Mouse (Mus musculus) inflammation-experienced regulatory T-cells (primary cell): ENCODE measurements around the gene Incenp. TPM values are rescaled to one million over a fixed set of nuclear protein-coding genes. Genes with fewer than 3 reads are reported as not detected.

ENCODE experiments used
- polyA plus RNA-seq, 2 experiments: library from polyadenylated mRNA; unstranded; fragments of 100-300 nt; shearing (Covaris generic); gene quantifications; one replicate each; pipeline ENCODE4 v1.2.1; 2017

The Incenp gene
- polyA plus RNA-seq, result 10 to 100 TPM; 37.1 to 42.8 TPM

GRCm38 (mm10) chr19:9899072-9899779 lies at the start of gene Incenp:
Incenp (minus strand) TSS chr19:9899551.

GRCm38 (mm10) chr19:9847262-9847661 lies 52.1 kb downstream of the Incenp start, which contains the start of gene Scgb2a2:
Scgb2a2 (plus strand) TSS chr19:9847562.

Other genes with a start within 250 kb of the Incenp start
- not detected for gene Scgb2a2, start 52.0 kb downstream of the Incenp start, polyA plus RNA-seq
- gene Fth1, start 81.0 kb upstream of the Incenp start, polyA plus RNA-seq, result 1,000 to 10,000 TPM; 2,093 to 2,421 TPM
- gene Best1, start 102.1 kb upstream of the Incenp start, polyA plus RNA-seq, result under 1 TPM in 1 of 2 experiments, not detected in 1; 0.33 TPM
- gene Rab3il1, start 102.1 kb upstream of the Incenp start, polyA plus RNA-seq, result under 1 TPM; 0.27 to 0.37 TPM
- under 1 TPM in 1 of 2 experiments, not detected in 1; 0.75 TPM for gene Fads3, start 142.0 kb upstream of the Incenp start, polyA plus RNA-seq
- gene Fads2, start 202.2 kb upstream of the Incenp start, polyA plus RNA-seq, result 1 to 10 TPM in 1 of 2 experiments, under 1 TPM in 1; 0.33 to 1.3 TPM